Mouse (Mus musculus) intestine, embryonic 14.5 days (tissue): ENCODE data around the gene Vps18. TPM values are rescaled to one million over a fixed set of nuclear protein-coding genes. Genes with fewer than 3 reads are reported as not detected.
A peak's percentile ranks its signal among the peaks of the same experiment; 100 is the strongest.

ENCODE experiments used
- ATAC-seq: fragments of 200-750 bp; cut with Nextera tagmentation; replicated peaks from 2 replicates; pipeline ENCODE4 v1.8.0; 2017; ENCODE audit warnings: low read depth, moderate number of reproducible peaks, moderate TSS enrichment, moderate library complexity; ENCODE audit not compliant: low FRiP score, low TSS enrichment
- DNase-seq: peaks from one replicate; pipeline ENCODE4 v3.0.0-alpha.2; 2018; ENCODE audit warnings: low spot score
- H3K27ac ChIP-seq: fragments of 300-500 bp; sonication (generic); 2 replicates; pipeline ENCODE4 v1.5.1; 2014; ENCODE audit warnings: low read depth, mild to moderate bottlenecking, control low read depth
- H3K27me3 ChIP-seq: fragments of 300-500 bp; sonication (generic); replicated peaks from 2 replicates; pipeline ENCODE4 v1.6.1; 2014; ENCODE audit warnings: low read length, control low read depth; ENCODE audit not compliant: control insufficient read depth, insufficient read depth
- H3K36me3 ChIP-seq: fragments of 300-500 bp; sonication (generic); 2 replicates; pipeline ENCODE4 v1.6.1; 2014; ENCODE audit warnings: low read length, control low read depth; ENCODE audit not compliant: control insufficient read depth, insufficient read depth
- H3K4me1 ChIP-seq: fragments of 300-500 bp; sonication (generic); replicated peaks from 2 replicates; pipeline ENCODE4 v1.6.1; 2014; ENCODE audit warnings: low read length, control low read depth, mixed read lengths; ENCODE audit not compliant: control insufficient read depth, insufficient read depth
- H3K4me2 ChIP-seq: fragments of 300-500 bp; sonication (generic); 2 replicates; pipeline ENCODE4 v1.6.1; 2014; ENCODE audit warnings: low read length
- H3K4me3 ChIP-seq: fragments of 300-500 bp; sonication (generic); 2 replicates; pipeline ENCODE4 v1.5.1; 2014; ENCODE audit warnings: low read depth, low read length, control low read depth, mixed read lengths
- H3K9ac ChIP-seq: fragments of 300-500 bp; sonication (generic); 2 replicates; pipeline ENCODE4 v1.6.1; 2014; ENCODE audit warnings: mild to moderate bottlenecking, low read length
- H3K9me3 ChIP-seq: fragments of 300-500 bp; sonication (generic); 2 replicates; pipeline ENCODE4 v1.6.1; 2016; ENCODE audit warnings: low read length, control low read depth; ENCODE audit not compliant: control insufficient read depth
- WGBS: fragments of 180-500 bp; shearing (Covaris S2); extraction: QIAGEN DNeasy Blood & Tissue Kit; methylation state at CpG from one replicate; pipeline ENCODE4 v1.1.7; 2014; 5-methylcytosine and 5-hydroxymethylcytosine counted together
- polyA plus RNA-seq: library from polyadenylated mRNA; unstranded; fragments of >200 nt; fragmentation: Nextera tagmentation; extraction: Ambion mirVana; gene quantifications from 2 replicates; pipeline ENCODE4 v1.2.1, GENCODE M21; 2014

Gene Vps18
- polyA plus RNA-seq, 1 experiment from 2014 or later, result 14.8 TPM

GRCm38 (mm10) chr2:119250826-119251478 lies 37.6 kb upstream of the Vps18 start:
- H3K9ac ChIP-seq, result no peak overlapping the region
- ATAC-seq (peak; percentile 81), DNase-seq (peak; percentile 97)
- no peaks in the 10 kb centered on the region for H3K36me3 ChIP-seq
- peaks cover 19% of the 10 kb centered on the region; the same call in 1 of the 2 replicates for H3K27me3 ChIP-seq
- no peak overlapping the region for H3K4me3 ChIP-seq
- H3K27ac ChIP-seq, result no peak overlapping the region
- WGBS, result 10% methylated on average over 11 of the region's 11 CpGs
- no peaks in the 10 kb centered on the region for H3K4me1 ChIP-seq
- H3K9me3 ChIP-seq, result no peaks in the 10 kb centered on the region
- peak overlapping the region; percentile 26; the same call in 1 of the 2 replicates for H3K4me2 ChIP-seq

DNA sequence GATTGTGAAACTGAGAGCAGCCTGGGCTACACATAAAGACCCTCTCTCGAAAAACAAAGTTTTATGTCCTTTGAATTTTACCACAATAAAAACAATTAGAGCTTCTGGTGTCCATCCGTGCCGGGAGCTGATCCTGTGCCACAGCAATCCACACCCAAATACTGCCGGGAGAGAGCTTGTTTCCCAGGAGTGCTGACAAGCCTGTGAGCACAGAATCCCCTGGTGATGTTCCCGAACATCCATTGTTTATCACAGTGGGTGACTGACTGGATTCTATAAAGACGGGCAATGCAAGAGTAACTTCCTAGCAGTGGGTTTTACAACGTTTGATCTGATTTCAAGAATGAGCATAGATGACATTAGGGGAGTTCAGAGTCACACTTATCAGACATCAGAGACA lies 33.6 kb upstream of the Vps18 start:
- H3K4me3 ChIP-seq, result no peak overlapping the region
- H3K27ac ChIP-seq, result no peak overlapping the region
- H3K27me3 ChIP-seq, result peaks cover 19% of the 10 kb centered on the region; the same call in 1 of the 2 replicates
- DNase-seq (no peak), ATAC-seq (no peak)
- no peaks in the 10 kb centered on the region for H3K4me1 ChIP-seq
- H3K9ac ChIP-seq, result no peak overlapping the region
- no peaks in the 10 kb centered on the region for H3K36me3 ChIP-seq
- 26% methylated on average over 7 of the region's 7 CpGs for WGBS
- no peak overlapping the region for H3K4me2 ChIP-seq
- no peaks in the 10 kb centered on the region for H3K9me3 ChIP-seq

GRCm38 (mm10) chr2:119260518-119260917 lies 28.0 kb upstream of the Vps18 start:
- H3K27me3 ChIP-seq, result peaks cover under 1% of the 10 kb centered on the region; the same call in 1 of the 2 replicates
- H3K9ac ChIP-seq, result no peak overlapping the region
- H3K4me2 ChIP-seq, result no peak overlapping the region
- no peak overlapping the region for H3K4me3 ChIP-seq
- H3K9me3 ChIP-seq, result no peaks in the 10 kb centered on the region
- H3K27ac ChIP-seq, result no peak overlapping the region
- WGBS, result 62% methylated on average over 1 of the region's 1 CpGs
- no peak for ATAC-seq
- DNase-seq, result no peak
- no peaks in the 10 kb centered on the region for H3K36me3 ChIP-seq
- H3K4me1 ChIP-seq, result no peaks in the 10 kb centered on the region

DNA sequence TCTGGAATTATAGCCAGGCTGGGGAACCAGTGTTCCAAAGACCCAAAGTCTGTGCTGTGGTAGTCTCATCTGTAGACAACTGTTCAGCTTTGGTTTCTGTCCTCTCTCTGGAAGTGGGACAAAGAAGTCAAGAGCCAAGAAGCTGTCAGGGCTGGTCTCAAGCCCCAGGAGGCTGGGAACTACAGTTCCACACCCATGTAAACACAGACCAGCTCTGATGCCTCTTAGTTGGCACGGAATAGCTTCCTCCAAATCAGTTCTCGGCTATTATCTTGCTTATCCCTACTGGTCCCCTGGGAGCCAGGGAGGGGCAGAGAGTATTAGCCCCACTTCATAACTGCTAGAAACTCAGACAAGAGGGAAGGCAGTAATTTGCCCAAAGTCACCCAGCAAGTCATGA lies 27.2 kb upstream of the Vps18 start:
- no peaks in the 10 kb centered on the region for H3K27me3 ChIP-seq
- no peaks in the 10 kb centered on the region for H3K36me3 ChIP-seq
- 41% methylated on average over 2 of the region's 2 CpGs for WGBS
- H3K4me2 ChIP-seq, result no peak overlapping the region
- no peaks in the 10 kb centered on the region for H3K4me1 ChIP-seq
- H3K9ac ChIP-seq, result no peak overlapping the region
- H3K27ac ChIP-seq, result no peak overlapping the region
- H3K9me3 ChIP-seq, result no peaks in the 10 kb centered on the region
- ATAC-seq, result no peak
- no peak overlapping the region for H3K4me3 ChIP-seq
- DNase-seq, result no peak

DNA sequence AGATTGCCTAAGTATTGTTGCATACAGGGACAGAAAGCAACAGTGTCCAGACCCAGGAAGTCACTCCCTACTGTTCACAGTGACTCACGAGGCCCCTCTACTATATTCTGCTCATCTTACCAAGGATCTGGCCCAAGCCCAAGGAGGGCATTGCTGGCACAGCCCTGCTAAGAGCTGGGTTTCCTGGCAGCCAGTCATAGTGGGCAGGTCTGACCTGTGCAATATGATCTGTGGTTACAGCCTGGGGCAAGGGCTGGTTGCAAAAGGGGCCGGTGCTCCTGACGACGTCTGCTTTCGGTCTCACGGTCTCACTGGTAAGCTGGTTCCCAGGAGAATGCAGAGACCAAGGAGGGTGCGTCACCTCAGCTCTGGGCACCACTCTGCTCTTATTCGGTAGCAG lies 25.6 kb upstream of the Vps18 start:
- no peak overlapping the region for H3K9ac ChIP-seq
- no peak overlapping the region for H3K27ac ChIP-seq
- H3K4me1 ChIP-seq, result no peaks in the 10 kb centered on the region
- no peaks in the 10 kb centered on the region for H3K36me3 ChIP-seq
- WGBS, result 33% methylated on average over 8 of the region's 8 CpGs
- H3K9me3 ChIP-seq, result no peaks in the 10 kb centered on the region
- no peak for ATAC-seq
- no peak for DNase-seq
- no peaks in the 10 kb centered on the region for H3K27me3 ChIP-seq
- no peak overlapping the region for H3K4me3 ChIP-seq
- H3K4me2 ChIP-seq, result no peak overlapping the region

DNA sequence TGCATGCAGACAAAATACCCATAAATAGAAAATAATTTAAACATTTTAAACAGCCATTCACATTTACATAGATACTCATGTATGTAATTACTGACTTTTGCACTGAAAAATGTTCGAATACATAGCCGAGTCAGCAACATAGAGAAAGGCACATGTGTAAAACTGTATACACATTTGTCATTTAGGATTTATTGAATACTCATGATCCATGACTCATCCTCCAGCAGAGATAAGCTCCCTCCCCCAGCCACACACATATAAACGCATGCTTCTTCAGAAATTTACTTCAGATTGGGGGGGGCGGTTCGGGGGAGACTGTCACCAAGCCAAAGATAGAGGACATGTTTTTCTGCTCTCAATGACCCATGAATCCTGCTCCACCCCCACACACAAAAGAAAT lies 24.7 kb upstream of the Vps18 start:
- DNase-seq (no peak), ATAC-seq (no peak)
- H3K9me3 ChIP-seq, result no peaks in the 10 kb centered on the region
- H3K36me3 ChIP-seq, result no peaks in the 10 kb centered on the region
- no peak overlapping the region for H3K4me2 ChIP-seq
- H3K27ac ChIP-seq, result no peak overlapping the region
- no peak overlapping the region for H3K4me3 ChIP-seq
- 62% methylated on average over 5 of the region's 5 CpGs for WGBS
- H3K4me1 ChIP-seq, result no peaks in the 10 kb centered on the region
- no peak overlapping the region for H3K9ac ChIP-seq
- H3K27me3 ChIP-seq, result no peaks in the 10 kb centered on the region

- no peak overlapping the region for H3K27ac ChIP-seq
- H3K36me3 ChIP-seq, result no peaks in the 10 kb centered on the region
- no peaks in the 10 kb centered on the region for H3K9me3 ChIP-seq
- DNase-seq (no peak), ATAC-seq (no peak)
- peak overlapping the region; percentile 57; the same call in 1 of the 2 replicates for H3K4me3 ChIP-seq
- peak overlapping the region; percentile 99 for H3K4me2 ChIP-seq
- no peaks in the 10 kb centered on the region for H3K4me1 ChIP-seq
- H3K27me3 ChIP-seq, result peaks cover 10% of the 10 kb centered on the region
- 49% methylated on average over 9 of the region's 9 CpGs for WGBS
- no peak overlapping the region for H3K9ac ChIP-seq
Measured at GRCm38 (mm10) chr2:119270286-119270642, 18.3 kb upstream of the Vps18 start.

DNA sequence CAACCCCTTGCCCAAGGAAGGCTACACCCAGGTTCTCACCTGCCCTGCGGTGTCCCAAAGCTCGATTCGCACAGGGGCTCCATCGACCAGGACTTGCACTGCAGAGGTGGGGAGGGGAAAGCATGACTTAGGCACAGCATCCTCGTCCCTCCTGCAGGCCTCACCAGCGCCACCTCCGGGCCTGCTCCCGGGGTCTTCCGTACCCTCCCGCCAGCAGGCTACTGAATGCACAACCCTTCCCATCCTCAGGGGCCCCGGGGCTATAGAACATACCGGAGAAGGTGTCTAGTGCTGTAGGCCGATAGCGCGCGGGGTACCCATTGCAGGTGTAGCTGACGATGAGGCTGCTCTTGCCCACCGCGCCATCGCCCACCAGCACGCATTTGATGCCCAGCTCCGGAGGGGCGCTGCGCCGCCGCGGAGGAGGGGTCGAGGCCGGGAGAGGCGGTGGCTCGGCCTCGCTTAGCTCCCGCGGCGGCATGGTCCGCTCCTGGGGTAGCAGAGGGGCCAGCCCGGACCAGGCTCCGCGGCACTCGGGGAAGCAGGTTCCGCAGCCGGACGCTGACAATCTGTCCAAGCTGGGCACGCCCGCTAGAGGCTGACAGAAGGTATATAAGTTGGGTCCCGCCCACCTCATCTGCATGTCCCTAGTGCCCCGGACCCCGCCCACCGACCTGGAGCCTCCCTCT lies 17.8 kb upstream of the Vps18 start, which contains the start of gene Rhov:
TSS of gene Rhov (minus strand) at position 630 of the 689 bp plus-strand sequence.
- Histone ChIP-seq H3K9me3 (no peaks in the 10 kb centered on the region), H3K27ac (no peak within 1 kb of the TSS), H3K27me3 (peaks cover 10% of the 10 kb centered on the region), H3K36me3 (no peaks in the 10 kb centered on the region), H3K4me3 (peak within 1 kb of the TSS; percentile 57), H3K4me2 (peak within 1 kb of the TSS; percentile 99), H3K4me1 (no peaks in the 10 kb centered on the region), H3K9ac (peak within 1 kb of the TSS; percentile 48)
- peak; percentile 60 for ATAC-seq
- under 1% methylated on average over 49 of the region's 49 CpGs for WGBS
- peak; percentile 74 for DNase-seq

GRCm38 (mm10) chr2:119274126-119274525 lies 14.4 kb upstream of the Vps18 start:
- H3K4me1 ChIP-seq, result no peaks in the 10 kb centered on the region
- H3K27me3 ChIP-seq, result peaks cover 10% of the 10 kb centered on the region
- no peaks in the 10 kb centered on the region for H3K9me3 ChIP-seq
- no peak overlapping the region for H3K4me2 ChIP-seq
- no peak overlapping the region for H3K9ac ChIP-seq
- 76% methylated on average over 1 of the region's 1 CpGs for WGBS
- DNase-seq (no peak), ATAC-seq (no peak)
- H3K4me3 ChIP-seq, result no peak overlapping the region
- H3K27ac ChIP-seq, result no peak overlapping the region
- H3K36me3 ChIP-seq, result no peaks in the 10 kb centered on the region
